ENCODE assay signal across 8 mouse cellular contexts in the genomic region with DNA sequence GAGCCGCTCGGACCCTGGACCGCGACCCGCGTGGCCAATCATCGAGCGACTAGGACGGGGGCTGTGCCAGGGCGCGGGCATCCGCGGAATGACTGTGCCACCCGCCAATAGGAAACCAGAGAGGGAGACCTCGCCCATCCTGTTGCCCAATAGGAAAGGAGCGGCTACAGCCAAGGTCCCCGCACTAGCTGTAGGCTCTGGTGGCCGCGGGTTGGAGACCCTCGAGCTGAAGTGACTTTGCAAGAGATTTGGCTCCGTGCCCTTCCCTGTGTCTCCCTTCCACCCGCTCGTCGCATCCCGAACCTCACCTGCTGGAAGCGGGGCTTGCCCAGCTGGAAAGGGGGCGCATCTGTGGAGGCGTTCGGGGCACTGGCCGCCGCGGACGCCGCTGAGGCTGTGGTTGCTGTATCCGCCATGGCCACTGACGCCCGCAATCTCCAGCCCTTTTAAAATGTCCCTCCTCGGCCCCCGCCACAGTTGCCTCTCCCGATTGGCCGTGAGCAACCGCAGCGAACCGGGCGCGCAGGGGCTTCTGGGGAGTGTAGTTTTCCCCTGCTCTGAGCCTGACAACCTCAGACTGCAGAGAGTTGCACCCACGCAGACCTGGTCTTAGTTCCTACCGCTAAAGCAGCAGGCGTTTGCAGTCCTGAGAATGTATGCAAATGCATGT. TPM values are rescaled to one million over a fixed set of nuclear protein-coding genes. Genes with fewer than 3 reads are reported as not detected.
DNase-seq lines count a peak whose midpoint lies in the region; ATAC-seq and TF ChIP-seq lines count a peak whose summit lies in the region.

Gene Sfxn5, minus strand, starts transcription at position 423 of the 670 bp plus-strand sequence.

- H3K9ac ChIP-seq in embryonic facial prominence, embryonic 15.5 days: peak within 1 kb of the TSS; percentile 68
- H3K9ac ChIP-seq in limb, embryonic 14.5 days (ENCODE audit: low read depth, low read length, severe bottlenecking): peak within 1 kb of the TSS; percentile 65
- peak within 1 kb of the TSS; percentile 78 for H3K9ac ChIP-seq in midbrain, postnatal 0 days (replicated peaks; ENCODE audit: low read length, poor library complexity, severe bottlenecking)

- ATAC-seq in embryonic facial prominence, embryonic 15.5 days (ENCODE audit: insufficient number of reproducible peaks, low FRiP score, low TSS enrichment, low read depth): peak; percentile 96
- ATAC-seq in limb, embryonic 14.5 days (ENCODE audit: low FRiP score, low read depth): peak; percentile 98
- peak; percentile 95 for ATAC-seq in midbrain, postnatal 0 days (ENCODE audit: low FRiP score)

- TF ChIP-seq POLR2A in bone marrow, adult 2 months (IDR thresholded peaks at IDR 0.05; ENCODE audit: borderline replicate concordance, control insufficient read depth, low read depth, low read length): peak; percentile 47; the same call in 1 of the 2 replicates
- TF ChIP-seq POLR2A in limb, embryonic 14.5 days (IDR thresholded peaks at IDR 0.05; ENCODE audit: borderline replicate concordance, extremely low read depth, insufficient read depth, insufficient read length): peak; percentile 66; the same call in 1 of the 2 replicates

- no peaks in the 10 kb centered on the region for H3K9me3 ChIP-seq in embryonic facial prominence, embryonic 15.5 days (replicated peaks)
- no peaks in the 10 kb centered on the region for H3K9me3 ChIP-seq in limb, embryonic 14.5 days (ENCODE audit: control insufficient read depth, low read length)
- no peaks in the 10 kb centered on the region for H3K9me3 ChIP-seq in midbrain, postnatal 0 days (ENCODE audit: low read length)

- DNase-seq in 416B (ENCODE audit: low read depth): peak; percentile 94
- DNase-seq in heart, adult 8-10 months (ENCODE audit: low spot score): peak; percentile 95
- peak; percentile 96 for DNase-seq in kidney, adult 9 months
- DNase-seq in limb, embryonic 14.5 days (ENCODE audit: low spot score): peak; percentile 95
- peak; percentile 97 for DNase-seq in midbrain, postnatal 0 days (ENCODE audit: low spot score)
- peak; percentile 83 to 91 for DNase-seq in spleen, postnatal 14 days (ENCODE audit: low spot score in 2 of 2)

- H3K36me3 ChIP-seq in embryonic facial prominence, embryonic 15.5 days: 0 out of 2 replicates have a peak, but pooled peaks cover 3% of the 10 kb centered on the region
- H3K36me3 ChIP-seq in limb, embryonic 14.5 days (ENCODE audit: control insufficient read depth, insufficient read depth, low read length): peaks cover 15% of the 10 kb centered on the region; the same call in 1 of the 2 replicates
- peaks cover 16% of the 10 kb centered on the region for H3K36me3 ChIP-seq in midbrain, postnatal 0 days (ENCODE audit: insufficient read depth, low read length)

- no peaks in the 10 kb centered on the region for H3K27me3 ChIP-seq in embryonic facial prominence, embryonic 15.5 days
- H3K27me3 ChIP-seq in limb, embryonic 14.5 days (ENCODE audit: control insufficient read depth, insufficient read depth, low read length): 0 out of 2 replicates have a peak, but pooled peaks cover 7% of the 10 kb centered on the region
- no peaks in the 10 kb centered on the region for H3K27me3 ChIP-seq in midbrain, postnatal 0 days (ENCODE audit: insufficient read depth, low read length)

- H3K27ac ChIP-seq in bone marrow, adult 2 months (ENCODE audit: control insufficient read depth, insufficient read depth, low read depth, low read length, poor library complexity): peak within 1 kb of the TSS; percentile 89
- peak within 1 kb of the TSS; percentile 92 for H3K27ac ChIP-seq in embryonic facial prominence, embryonic 15.5 days (replicated peaks)
- peak within 1 kb of the TSS; percentile 77 for H3K27ac ChIP-seq in limb, embryonic 14.5 days (replicated peaks; ENCODE audit: low read depth, low read length)
- peak within 1 kb of the TSS; percentile 89 for H3K27ac ChIP-seq in midbrain, postnatal 0 days (ENCODE audit: low read depth, low read length)

- H3K4me2 ChIP-seq in embryonic facial prominence, embryonic 15.5 days (replicated peaks): peak within 1 kb of the TSS; percentile 99
- H3K4me2 ChIP-seq in limb, embryonic 14.5 days (replicated peaks; ENCODE audit: low read depth, low read length, severe bottlenecking): peak within 1 kb of the TSS; percentile 99
- peak within 1 kb of the TSS; percentile 99 for H3K4me2 ChIP-seq in midbrain, postnatal 0 days (ENCODE audit: low read depth, low read length, poor library complexity, severe bottlenecking)

- no peaks in the 10 kb centered on the region; the same call in 1 of the 2 replicates for H3K4me1 ChIP-seq in bone marrow, adult 2 months (ENCODE audit: control insufficient read depth, insufficient read depth, low read length)
- peaks cover 14% of the 10 kb centered on the region for H3K4me1 ChIP-seq in embryonic facial prominence, embryonic 15.5 days
- no peaks in the 10 kb centered on the region for H3K4me1 ChIP-seq in limb, embryonic 14.5 days (ENCODE audit: control insufficient read depth, insufficient read depth, low read length)
- no peaks in the 10 kb centered on the region for H3K4me1 ChIP-seq in midbrain, postnatal 0 days (ENCODE audit: insufficient read depth, low read length)

- under 1% methylated on average over 49 of the region's 49 CpGs for WGBS in bone marrow, adult 2 months
- WGBS in embryonic facial prominence, embryonic 15.5 days: under 1% methylated on average over 49 of the region's 49 CpGs
- under 1% methylated on average over 48 of the region's 49 CpGs for whole genome bisulfite sequencing in limb, embryonic 14.5 days
- WGBS in midbrain, postnatal 0 days: under 1% methylated on average over 49 of the region's 49 CpGs

- no peak; the same call in 1 of the 2 replicates for TF ChIP-seq CTCF in bone marrow, adult 2 months (IDR thresholded peaks at IDR 0.05; ENCODE audit: control insufficient read depth, insufficient read depth, low read length)
- peak; percentile 12 for TF ChIP-seq CTCF in midbrain, postnatal 0 days (IDR thresholded peaks at IDR 0.05)

- H3K4me3 ChIP-seq in bone marrow, adult 2 months (replicated peaks; ENCODE audit: control insufficient read depth, low read depth, low read length): peak within 1 kb of the TSS; percentile 85
- H3K4me3 ChIP-seq in embryonic facial prominence, embryonic 15.5 days (replicated peaks): peak within 1 kb of the TSS; percentile 89
- H3K4me3 ChIP-seq in limb, embryonic 14.5 days (replicated peaks; ENCODE audit: low read length): peak within 1 kb of the TSS; percentile 60
- H3K4me3 ChIP-seq in midbrain, postnatal 0 days (ENCODE audit: low read depth, low read length): peak within 1 kb of the TSS; percentile 67

RNA-seq across cellular contexts. Expression of gene Sfxn5, which starts in this region (rescaled TPM):
- 14.5 and 27.9 TPM in 2 replicates for polyA plus RNA-seq in bone marrow, adult 2 months (2011; ENCODE audit: insufficient read depth, insufficient read length, low replicate concordance, missing spikeins)
- polyA plus RNA-seq in embryonic facial prominence, embryonic 15.5 days (2015; fragmentation: Nextera tagmentation; extraction: Ambion mirVana): 8.0 TPM in 2 replicates
- total RNA-seq in heart, adult 8-10 months (2022): 1 to 10 TPM; 3.2 to 6.4 (median 4.5) TPM
- polyA plus RNA-seq in limb, embryonic 14.5 days (2012; rRNA removed): 5.8 and 7.4 TPM in 2 replicates
- polyA plus RNA-seq in limb, embryonic 14.5 days (2014; fragmentation: Nextera tagmentation; extraction: Ambion mirVana): 6.6 and 9.3 TPM in 2 replicates
- total RNA-seq in midbrain, postnatal 0 days (2014; rRNA removed): 98.6 and 135 TPM in 2 replicates
- 76.1 and 76.3 TPM in 2 replicates for polyA plus RNA-seq in midbrain, postnatal 0 days (2015; fragmentation: Nextera tagmentation; extraction: Ambion mirVana)

Comparison
In these comparisons a context has a peak if more than half of its experiments do, and no peak if none do; other contexts are left out.
1. Peak in every context shown above with its lines: DNase-seq, ATAC-seq, H3K4me3 ChIP-seq and H3K27ac ChIP-seq.
2. RNA of gene Sfxn5 (total RNA-seq): 98.6 to 135 TPM in midbrain, postnatal 0 days; 3.2 to 6.4 TPM in heart, adult 8-10 months; every median in the first group is over 10 times any median in the second.